Mouse (Mus musculus) megakaryocyte, adult 5-6 weeks (primary cell): Measurements from ENCODE around the gene Smyd4. TPM values are rescaled to one million over a fixed set of nuclear protein-coding genes. Genes with fewer than 3 reads are reported as not detected.
"Not testable (repeated sequence)": the region's sequence is repeated elsewhere in the genome, so short reads cannot be mapped to it uniquely, and the experiment has no call there.

Experiments used
- ATAC-seq: 2 replicates; pipeline ENCODE4 v1.8.0; 2016; ENCODE audit warnings: mild to moderate bottlenecking, inconsistent platforms; ENCODE audit not compliant: poor library complexity, severe bottlenecking
- total RNA-seq, 2 experiments: library from RNA; stranded (forward) in 1 of 2; stranded (reverse) in 1 of 2; fragments of 153-499, 151-499 nt in 1 of 2; fragments of 221-1000, 200-1000 nt in 1 of 2; gene quantifications; 2 replicates each; pipeline versions ENCODE4 v1.2.3 to v1.2.4; 2015 to 2017

The Smyd4 gene
- total RNA-seq, 2 experiments from 2014 or later = 1.9 to 6.5 TPM

GRCm38 (mm10) chr11:75344716-75345115 is 3.5 kb upstream of the Smyd4 start:
- no peak for ATAC-seq

- no peak for ATAC-seq
These were observed 1.6 kb upstream of the Smyd4 start for GRCm38 (mm10) chr11:75346556-75347187.

- ATAC-seq = no peak
These were observed 1.0 kb upstream of the Smyd4 start for GRCm38 (mm10) chr11:75347188-75347585.

GRCm38 (mm10) chr11:75347596-75347995 is 637 bp upstream of the Smyd4 start:
- no peak for ATAC-seq

- ATAC-seq = no peak
These were observed 643 bp downstream of the Smyd4 start for GRCm38 (mm10) chr11:75348890-75349261.

GRCm38 (mm10) chr11:75351225-75351624 is 3.0 kb downstream of the Smyd4 start:
- no peak for ATAC-seq

- no peak for ATAC-seq
These were observed 7.2 kb downstream of the Smyd4 start for GRCm38 (mm10) chr11:75355475-75355874.

GRCm38 (mm10) chr11:75377125-75377524 is 28.9 kb downstream of the Smyd4 start:
- no peak for ATAC-seq

- not testable (repeated sequence) for ATAC-seq
These were observed 30.6 kb downstream of the Smyd4 start for GRCm38 (mm10) chr11:75378786-75379185.

GRCm38 (mm10) chr11:75383529-75383928 is 35.3 kb downstream of the Smyd4 start:
- ATAC-seq = not testable (repeated sequence)

GRCm38 (mm10) chr11:75395611-75396010 is 47.4 kb downstream of the Smyd4 start:
- no peak for ATAC-seq

GRCm38 (mm10) chr11:75397452-75397851 is 49.2 kb downstream of the Smyd4 start:
- no peak for ATAC-seq

GRCm38 (mm10) chr11:75399411-75399841 is 51.2 kb downstream of the Smyd4 start:
- ATAC-seq = no peak

GRCm38 (mm10) chr11:75400099-75400498 is 51.9 kb downstream of the Smyd4 start:
- no peak for ATAC-seq

- no peak for ATAC-seq
These were observed 54.0 kb downstream of the Smyd4 start for GRCm38 (mm10) chr11:75402271-75402690.

GRCm38 (mm10) chr11:75403301-75404052 is 55.2 kb downstream of the Smyd4 start:
- no peak for ATAC-seq

- no peak for ATAC-seq
These were observed 56.6 kb downstream of the Smyd4 start for GRCm38 (mm10) chr11:75404801-75405200.

GRCm38 (mm10) chr11:75406104-75406503 is 57.9 kb downstream of the Smyd4 start:
- ATAC-seq = no peak

- peak; percentile 63 for ATAC-seq
These were observed 58.6 kb downstream of the Smyd4 start for GRCm38 (mm10) chr11:75406865-75407264.

- no peak; the same call in 1 of the 2 replicates for ATAC-seq
These were observed 61.7 kb downstream of the Smyd4 start for GRCm38 (mm10) chr11:75409679-75410575.

GRCm38 (mm10) chr11:75410591-75410990 is 62.4 kb downstream of the Smyd4 start:
- no peak for ATAC-seq
